Mouse (Mus musculus): ENCODE results near the gene Plb1.

The Plb1 gene

DNA sequence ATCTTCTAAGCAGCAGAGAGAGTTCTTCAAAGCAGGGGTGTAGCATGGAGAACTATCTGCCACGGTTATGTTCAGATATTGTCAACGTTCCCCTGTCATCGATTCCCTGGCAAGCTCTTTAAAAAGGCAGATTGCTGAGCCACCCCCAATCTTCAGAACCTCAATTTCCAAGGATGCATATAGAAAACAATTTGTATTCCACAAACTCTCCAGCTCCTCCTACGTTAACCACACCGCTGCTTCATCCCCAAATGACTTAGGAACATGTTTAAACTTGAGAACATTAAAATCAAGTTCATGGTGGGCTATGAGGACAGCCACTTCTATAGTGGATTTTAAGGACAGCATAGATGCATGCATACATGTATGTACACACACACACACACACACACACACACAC lies 138.7 kb downstream of the Plb1 start:
- in situ Hi-C loops (cut with MboI, MseI), result no loop called here

DNA sequence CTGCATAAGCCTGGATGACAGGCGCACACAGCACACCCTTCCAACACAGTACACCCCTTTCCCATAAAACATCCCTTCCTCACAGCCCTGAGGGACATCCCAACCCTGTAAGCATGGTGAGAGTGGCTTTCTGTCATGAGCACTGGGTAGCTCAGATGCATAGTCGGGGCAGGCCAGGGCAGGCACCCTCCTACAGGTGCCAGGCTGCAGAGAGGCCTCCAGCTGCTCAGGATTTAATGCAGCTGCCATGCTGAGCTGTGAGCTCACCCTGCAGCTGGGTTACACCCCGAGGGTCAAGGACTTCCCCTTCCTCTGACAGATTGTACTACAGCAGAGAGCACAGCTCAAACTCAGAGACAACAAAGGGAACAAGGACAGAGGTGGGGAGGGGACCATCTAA lies 146.0 kb downstream of the Plb1 start:
- in situ Hi-C loops (cut with MboI, MseI), result no loop called here

DNA sequence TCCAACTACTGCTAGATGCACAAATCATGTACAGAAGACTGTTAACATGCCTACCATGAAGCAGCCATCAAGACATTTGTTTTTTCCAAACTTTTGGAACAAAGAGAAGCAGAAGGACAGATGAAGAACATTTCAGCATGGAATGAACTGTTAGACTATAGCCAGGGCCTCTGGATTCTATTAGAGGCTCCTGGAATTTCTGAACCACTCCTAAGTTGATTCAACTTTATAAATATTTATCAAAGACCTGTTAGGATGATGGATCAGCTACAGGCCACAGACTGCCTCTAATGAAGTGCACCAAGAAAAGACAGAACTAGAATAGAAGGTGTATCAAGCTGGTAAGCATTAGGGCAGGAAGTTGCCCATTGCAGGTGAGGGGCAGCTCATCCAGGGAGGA lies 156.1 kb downstream of the Plb1 start:
- in situ Hi-C loops (cut with MboI, MseI), result no loop called here

DNA sequence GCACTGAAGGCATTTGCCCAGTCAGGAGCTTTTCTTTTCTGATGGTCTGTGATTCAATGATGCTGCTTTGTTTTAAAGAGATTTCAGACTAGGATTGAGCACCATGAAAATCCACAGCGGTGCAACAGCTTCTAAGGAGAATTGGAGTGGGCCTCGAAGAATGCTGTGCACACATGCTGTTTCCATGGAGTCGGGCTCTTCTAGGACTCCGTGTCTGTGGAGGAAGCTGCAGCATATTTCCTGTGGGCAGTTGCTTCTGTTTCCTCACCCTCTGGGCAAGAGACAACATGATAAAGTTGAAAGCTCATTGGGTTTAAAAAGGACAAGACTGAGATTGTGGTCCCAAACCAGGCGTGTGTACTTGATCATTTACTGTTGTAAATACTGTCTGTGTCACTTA lies 157.8 kb downstream of the Plb1 start:
- in situ Hi-C loops (cut with MboI, MseI), result no loop called here

DNA sequence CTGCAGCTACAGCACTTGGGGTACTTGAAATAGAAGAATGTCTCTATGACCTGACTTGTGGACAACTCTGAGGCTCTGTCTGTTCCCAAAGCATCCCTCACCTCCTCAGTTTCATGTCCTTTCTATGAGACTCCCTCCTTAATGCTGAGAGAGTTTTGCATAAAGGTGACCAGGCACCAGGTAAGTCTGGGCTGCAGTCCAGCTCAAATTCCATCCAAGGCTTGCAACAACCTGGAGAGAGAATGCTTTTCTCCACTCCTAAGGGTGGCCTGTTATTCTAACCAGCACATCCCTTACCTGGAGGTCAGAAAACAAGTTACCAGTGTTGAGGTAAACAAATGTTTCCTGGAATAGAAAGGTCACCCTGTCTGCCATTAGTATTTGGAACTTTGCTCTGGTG lies 159.8 kb downstream of the Plb1 start:
- in situ Hi-C loops (cut with MboI, MseI), result no loop called here

DNA sequence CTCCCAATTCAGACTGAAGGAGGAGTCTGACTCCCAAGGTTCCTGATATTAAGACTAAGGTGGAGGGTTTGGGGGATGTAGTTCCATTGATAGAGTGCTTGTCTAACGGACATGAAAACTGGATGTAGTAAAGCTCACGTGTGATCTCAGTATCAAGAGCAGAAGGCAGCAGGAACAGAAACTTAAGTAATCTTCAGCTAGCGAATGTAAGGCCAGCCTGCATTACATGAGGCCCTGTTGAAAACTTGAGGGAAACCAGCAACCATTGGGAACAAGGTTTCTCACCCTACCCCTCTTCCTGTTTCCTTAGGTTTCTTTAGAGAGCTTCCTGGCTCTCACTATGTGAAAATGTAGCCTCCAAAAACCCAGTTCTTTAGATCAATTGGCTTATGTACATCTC lies 162.1 kb downstream of the Plb1 start:
- in situ Hi-C loops (cut with MboI, MseI), result no loop called here

DNA sequence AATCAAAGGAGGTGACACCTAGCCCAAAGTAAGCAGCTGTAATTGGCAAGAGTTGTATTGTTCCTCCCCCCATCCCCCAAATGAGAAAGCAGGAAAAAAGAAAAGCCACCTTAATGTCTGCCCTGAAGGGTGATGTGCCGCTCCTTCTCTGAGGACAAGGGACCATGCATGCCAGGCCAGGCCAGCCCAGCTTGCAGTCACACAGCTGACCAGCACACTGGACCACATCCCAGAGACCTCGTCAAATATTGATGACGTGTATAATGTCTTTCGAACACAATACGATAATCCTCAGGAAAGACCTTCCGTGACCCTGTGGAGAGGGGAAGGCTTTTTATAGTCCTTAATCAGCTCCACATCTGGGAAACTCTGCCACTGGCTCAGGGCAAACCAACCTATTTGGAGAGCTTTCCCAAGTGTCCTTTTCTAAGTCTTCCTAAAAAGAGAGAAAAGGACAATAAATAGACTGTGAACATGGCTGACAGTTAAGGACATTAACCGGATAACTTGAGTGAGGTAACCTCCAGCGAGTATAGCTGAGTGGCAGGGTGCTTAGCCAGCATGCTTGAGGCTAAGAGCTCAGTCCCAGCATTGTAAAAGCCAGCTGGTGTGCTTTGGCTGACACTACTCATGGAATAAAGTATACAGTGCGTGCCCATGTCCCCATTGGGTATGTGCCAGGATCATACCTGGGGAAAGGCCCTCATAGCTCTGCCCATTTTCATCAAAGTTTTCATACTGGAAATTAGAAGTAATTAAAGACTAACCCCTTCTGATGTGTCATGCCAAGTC lies 162.8 kb downstream of the Plb1 start:
- in situ Hi-C loops (cut with MboI, MseI), result no loop called here

DNA sequence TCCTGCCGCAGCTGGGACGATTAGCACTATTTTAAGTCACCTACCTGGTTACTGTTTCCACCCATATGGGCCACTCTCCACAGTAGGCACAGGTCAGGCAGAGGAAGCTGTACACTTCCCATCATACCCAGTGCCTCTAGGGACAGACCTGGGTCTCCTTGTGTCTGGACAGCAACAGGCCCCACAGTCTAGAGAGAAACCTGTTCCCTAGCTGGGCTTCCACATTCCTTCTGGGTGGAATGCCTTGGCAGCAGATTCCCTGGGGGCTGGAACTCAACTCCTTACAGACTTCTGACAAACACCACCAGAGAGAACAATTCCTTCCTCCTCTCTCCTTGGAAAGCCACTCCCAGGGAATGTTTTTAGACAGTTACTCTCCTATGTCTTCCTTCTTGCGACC lies 165.2 kb downstream of the Plb1 start:
- in situ Hi-C loops (cut with MboI, MseI), result no loop called here

DNA sequence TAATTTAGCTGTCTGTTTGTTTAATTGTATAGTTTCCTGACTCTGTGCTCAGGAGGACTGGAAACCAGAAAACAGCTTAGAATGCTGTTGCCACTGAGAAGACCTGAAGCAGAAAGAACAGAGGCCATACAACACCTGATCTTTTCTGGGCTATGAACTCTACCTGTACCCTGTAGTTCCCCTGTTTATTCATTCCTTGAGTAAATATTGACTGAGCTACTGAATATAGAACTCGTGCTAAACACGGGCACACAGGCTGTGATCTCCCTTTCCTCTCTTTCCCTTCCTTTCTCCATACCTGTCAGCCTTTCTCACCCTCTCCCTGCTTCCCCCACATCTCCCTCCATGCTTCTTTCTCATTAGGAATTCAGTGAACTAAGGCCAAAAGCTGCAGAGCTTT lies 168.4 kb downstream of the Plb1 start:
- in situ Hi-C loops (cut with MboI, MseI), result no loop called here

DNA sequence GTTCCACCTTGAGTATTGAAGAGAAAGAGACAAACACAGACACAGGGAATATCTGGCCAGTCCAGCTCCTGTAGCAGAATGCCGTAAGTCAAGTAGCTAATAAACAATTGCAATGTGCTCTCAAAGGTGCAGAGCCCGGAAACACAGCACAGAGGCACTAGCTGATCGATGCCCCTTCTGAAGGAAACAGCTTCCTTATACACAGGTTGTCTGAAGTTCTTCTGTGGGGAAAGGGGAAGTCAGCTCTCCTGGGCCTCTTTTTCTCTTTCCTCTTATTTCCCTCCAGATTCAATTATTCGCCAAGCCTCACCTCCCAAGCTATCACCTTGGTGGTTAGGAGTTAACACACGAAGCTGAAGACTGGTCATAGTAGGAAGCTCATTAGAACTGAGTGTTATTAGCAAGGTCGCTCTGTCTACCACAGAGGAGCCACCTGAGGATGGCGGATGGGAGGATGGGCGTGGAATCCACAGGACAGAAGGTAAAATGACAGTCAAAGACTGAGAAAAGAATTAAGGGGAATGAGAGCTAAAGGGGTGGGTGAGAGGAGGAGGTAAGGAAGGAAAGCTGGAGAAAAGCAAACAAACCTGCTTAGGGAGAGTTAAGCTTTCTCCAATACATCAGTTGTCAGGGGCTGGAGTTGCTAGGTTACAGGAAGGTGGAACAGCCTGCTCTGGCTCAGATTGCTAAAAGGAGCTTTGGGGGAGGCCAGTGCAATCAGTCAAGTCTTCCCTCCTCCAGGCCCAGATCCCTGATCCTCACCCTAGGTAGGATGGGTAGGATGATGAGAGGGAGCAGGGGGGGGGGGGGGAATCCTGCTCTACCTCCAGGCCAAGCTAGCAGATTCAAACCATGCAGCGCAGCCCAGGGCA lies 170.8 kb downstream of the Plb1 start:
- in situ Hi-C loops (cut with MboI, MseI), result no loop called here

DNA sequence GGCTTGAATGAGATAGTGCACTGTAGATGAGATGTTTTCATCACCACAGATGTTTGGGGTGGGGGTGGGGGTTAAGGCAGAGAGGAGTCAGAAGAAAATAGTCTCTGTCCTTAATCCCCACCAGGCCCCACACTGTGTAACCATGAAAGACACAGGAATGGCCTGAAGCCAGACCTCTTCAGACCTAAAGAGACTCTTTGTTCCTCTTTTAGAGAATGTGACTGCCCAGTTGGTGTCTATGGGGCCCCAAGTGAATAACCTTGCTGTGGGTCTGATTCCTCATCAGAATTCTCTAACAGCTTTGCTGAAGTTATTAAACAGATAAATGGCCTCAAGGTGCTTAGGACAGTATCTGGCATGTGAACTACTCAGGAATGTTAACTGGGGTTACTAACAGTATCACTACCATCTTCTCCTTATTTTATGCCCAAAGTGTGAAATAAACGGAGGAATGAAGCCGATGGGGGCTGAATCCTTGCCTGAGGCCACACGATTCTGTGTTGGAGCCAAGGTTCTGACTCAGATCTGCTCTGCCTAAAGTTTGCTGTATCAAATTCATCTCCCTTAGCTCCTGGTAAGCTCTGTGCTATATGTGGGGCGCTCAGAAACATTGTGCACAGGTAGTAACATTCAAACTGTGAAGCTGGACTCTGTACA lies 172.8 kb downstream of the Plb1 start:
- in situ Hi-C loops (cut with MboI, MseI), result no loop called here

DNA sequence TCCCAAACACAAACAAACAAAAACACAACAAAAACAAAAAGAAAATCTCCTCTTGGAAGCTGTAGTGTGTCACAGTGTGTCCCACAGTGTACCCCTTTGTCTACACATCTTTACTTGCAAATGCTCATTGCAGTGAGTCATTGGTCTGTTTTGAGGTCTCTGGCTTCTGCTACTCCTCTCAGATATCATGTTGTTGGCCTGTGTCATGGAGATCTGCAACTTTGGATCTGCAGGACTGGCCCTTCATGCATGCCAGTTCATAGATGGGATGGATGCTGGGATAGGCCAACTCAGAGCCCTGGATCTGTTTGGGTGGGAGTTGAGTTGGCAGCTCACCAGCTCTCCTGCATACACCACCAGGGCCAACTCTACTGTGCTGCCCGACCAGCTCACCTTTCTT lies 176.3 kb downstream of the Plb1 start:
- in situ Hi-C loops (cut with MboI, MseI), result no loop called here

DNA sequence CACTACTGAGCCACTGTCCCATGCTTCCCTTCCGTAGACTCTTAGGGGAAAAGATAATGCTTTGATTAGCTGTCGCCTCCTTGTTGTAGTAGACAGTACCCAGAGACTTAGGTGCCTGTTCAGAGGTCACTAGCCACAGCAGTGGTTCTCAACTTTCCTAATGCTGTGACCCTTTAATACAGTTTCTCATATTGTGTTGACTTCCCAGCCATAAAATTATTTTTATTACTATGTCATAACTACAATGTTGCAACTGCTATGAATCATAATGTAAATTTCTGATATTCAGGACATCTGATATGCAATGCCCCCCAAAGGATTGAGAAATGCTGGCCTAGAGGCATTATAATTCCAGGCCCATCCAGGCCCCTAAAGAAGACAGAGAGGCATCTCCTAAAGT lies 177.2 kb downstream of the Plb1 start:
- in situ Hi-C loops (cut with MboI, MseI), result no loop called here

DNA sequence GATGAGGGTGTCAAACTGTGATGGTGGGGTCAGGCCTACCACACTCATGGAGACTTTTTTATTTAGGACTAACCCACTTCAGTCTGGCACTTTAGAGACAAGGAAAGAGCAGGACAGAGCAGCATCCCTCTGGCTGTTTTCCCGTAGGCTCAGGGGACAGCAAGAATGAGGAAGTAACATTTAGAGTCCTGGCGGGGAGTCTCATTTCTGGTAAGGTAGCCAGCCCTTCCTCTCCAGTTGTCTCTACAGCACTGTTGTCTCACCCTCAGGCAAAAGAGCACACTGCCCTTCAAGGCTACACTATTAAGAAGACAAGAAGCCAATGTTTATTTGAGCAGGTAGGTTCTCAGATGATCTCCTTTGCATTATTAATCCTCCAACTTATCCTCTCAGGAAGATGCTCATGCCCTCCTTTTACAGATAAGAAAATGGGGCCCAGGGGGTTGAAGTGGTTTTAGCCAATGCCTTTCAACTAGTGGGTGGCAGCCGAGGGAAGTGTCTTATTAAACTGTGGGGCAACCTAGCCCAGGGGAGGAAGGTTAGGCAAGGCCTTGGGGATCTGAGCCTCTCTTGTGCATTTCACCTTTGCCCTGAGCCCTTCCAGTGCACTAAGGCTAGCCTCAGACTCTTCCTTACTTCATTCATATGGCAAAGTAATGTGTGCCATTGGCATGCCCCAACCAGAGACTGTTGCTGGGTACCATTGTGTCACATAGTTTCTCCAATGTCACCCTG lies 178.6 kb downstream of the Plb1 start:
- in situ Hi-C loops (cut with MboI, MseI), result no loop called here

DNA sequence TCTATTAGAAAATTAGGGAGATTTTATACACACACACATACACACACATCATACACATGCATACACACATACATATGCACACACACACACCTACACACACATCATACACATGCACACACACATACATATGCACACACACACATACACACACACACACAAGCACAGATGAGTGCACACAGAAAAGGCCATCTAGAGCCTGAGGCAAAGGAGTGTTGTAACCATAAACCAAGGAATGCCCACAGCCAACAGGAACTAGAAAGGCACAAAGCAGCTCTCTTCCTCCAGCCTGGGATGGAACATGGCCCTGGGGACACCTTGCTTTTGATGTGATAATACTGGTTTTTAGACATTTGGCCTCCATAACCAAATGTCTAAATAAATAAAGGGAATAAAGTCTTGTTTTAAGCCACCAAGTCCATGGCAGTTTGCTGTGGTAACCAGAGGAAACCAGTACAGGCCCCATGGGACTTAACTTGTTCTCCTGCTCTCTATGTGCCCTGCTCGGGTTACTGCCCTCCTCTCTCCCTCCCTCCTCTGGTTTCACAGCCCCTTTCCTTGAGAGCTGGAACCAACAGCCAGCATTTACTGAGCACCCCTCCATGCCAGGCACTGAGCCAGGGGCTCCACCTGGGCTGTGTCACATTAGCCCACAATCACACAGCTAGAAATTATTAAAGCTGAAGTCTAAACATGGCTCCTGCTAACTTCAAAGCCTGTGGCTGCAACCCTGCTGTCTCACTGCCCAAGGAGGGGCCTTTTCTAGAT lies 179.9 kb downstream of the Plb1 start:
- in situ Hi-C loops (cut with MboI, MseI), result no loop called here

DNA sequence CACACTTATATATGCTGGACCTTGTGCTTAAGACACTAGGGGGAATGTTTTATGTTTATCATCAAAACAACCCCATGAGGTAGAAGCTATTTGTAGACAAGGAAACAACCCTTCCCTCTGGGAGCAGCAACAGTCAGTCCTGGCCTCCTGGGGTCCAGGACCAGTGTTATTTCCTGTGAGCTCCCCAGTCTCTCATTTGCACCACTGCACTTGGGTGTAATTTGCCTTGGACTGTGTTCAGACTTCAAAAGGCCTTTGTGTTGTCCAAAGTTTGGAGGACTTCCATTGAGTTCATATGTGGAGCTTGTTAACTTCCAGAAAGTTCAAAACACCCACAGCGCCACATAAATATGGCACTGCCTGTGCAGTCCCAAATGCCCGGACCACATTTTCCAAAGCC lies 180.6 kb downstream of the Plb1 start:
- in situ Hi-C loops (cut with MboI, MseI), result no loop called here

DNA sequence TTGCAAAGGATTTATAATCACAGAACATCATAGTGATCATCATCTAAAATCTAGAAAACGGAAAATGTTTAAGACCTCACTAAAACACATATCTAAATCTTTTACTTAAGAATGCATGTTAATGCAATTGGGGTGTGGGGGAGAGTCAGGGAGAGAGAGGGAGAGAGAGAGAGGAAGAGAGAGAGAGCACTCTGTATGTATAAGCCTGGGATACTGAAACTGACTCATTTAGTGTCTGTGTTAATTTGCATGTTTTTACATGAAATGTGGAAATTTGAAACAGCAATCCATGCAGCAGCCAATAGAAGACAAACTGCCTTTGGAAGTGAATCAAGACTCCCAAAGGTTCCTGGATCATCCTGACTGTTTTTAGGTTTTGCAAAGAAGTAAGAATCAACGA lies 181.1 kb downstream of the Plb1 start:
- in situ Hi-C loops (cut with MboI, MseI), result no loop called here

DNA sequence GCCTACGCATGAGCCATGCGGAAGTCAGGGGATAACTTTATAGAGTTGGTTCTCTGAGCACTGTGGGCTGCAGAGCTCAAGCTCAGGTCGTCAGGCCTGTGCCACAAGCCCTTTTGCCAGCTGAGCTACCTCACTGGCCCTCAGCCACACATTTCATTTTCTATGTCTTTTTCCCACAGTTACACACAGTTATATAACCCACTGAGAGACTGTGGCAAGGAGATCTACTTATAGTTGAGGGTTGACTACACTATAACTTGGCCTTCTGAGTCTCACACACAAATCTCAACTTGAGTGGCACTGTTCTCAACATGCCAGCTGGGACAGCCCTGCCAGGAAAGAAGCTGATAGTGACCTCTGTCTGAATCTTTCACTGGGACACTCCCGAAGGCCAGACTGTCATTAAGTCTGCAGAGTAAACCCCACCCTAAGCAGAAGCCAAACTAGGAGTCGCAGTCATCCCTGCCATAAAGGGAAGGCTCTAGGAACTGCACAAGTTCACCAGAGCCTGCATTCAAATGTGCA lies 182.0 kb downstream of the Plb1 start:
- in situ Hi-C loops (cut with MboI, MseI), result no loop called here

DNA sequence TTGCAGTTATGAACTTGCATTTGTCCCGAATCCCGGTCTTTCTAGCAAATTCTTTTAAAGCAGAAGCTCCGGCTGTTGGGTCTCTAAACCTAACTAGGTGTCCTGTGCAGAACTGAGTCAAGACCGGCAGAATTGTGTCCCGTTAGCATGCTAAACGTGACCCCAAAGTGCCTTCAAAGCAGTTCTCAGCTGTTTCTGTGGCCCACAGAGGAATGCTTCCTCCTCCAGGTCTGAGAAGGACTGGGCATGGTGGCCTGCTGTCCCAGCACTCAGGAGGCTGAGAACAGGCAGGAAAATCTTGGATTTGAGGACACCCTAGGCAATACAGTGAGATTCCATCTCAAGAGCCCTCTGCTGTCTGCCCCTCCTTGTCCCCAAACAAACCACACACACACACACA lies 183.0 kb downstream of the Plb1 start:
- in situ Hi-C loops (cut with MboI, MseI), result no loop called here
